Mouse (Mus musculus) midbrain, embryonic 16.5 days (tissue): Measurements from ENCODE around the gene Acot4. TPM values are rescaled to one million over a fixed set of nuclear protein-coding genes. Genes with fewer than 3 reads are reported as not detected.
"Not testable (repeated sequence)": the region's sequence is repeated elsewhere in the genome, so short reads cannot be mapped to it uniquely, and the experiment has no call there.

ENCODE experiments used
- ATAC-seq: fragments of 200-750 bp; cut with Nextera tagmentation; 2 replicates; pipeline ENCODE4 v1.8.0; 2017; ENCODE audit warnings: moderate TSS enrichment
- H3K27ac ChIP-seq: fragments of 300-500 bp; sonication (generic); 2 replicates; pipeline ENCODE4 v1.5.1; 2014; ENCODE audit warnings: mild to moderate bottlenecking, low read length, mixed read lengths
- H3K27me3 ChIP-seq: fragments of 300-500 bp; sonication (generic); 2 replicates; pipeline ENCODE4 v1.6.1; 2014; ENCODE audit warnings: low read depth, low read length, mixed read lengths; ENCODE audit not compliant: control insufficient read depth, insufficient read depth
- H3K36me3 ChIP-seq: fragments of 300-500 bp; sonication (generic); 2 replicates; pipeline ENCODE4 v1.6.1; 2014; ENCODE audit warnings: mild to moderate bottlenecking, low read length, moderate library complexity, mixed read lengths; ENCODE audit not compliant: control insufficient read depth, insufficient read depth
- H3K4me1 ChIP-seq: fragments of 300-500 bp; sonication (generic); 2 replicates; pipeline ENCODE4 v1.6.1; 2014; ENCODE audit warnings: mild to moderate bottlenecking, low read length, mixed read lengths; ENCODE audit not compliant: control insufficient read depth, insufficient read depth
- H3K4me2 ChIP-seq: fragments of 300-500 bp; sonication (generic); 2 replicates; pipeline ENCODE4 v1.6.1; 2014; ENCODE audit warnings: mild to moderate bottlenecking, low read length, mixed read lengths
- H3K4me3 ChIP-seq: fragments of 300-500 bp; sonication (generic); 2 replicates; pipeline ENCODE4 v1.5.1; 2014; ENCODE audit warnings: low read depth, mild to moderate bottlenecking, low read length, moderate library complexity, mixed read lengths
- H3K9ac ChIP-seq: fragments of 300-500 bp; sonication (generic); 2 replicates; pipeline ENCODE4 v1.6.1; 2014; ENCODE audit warnings: low read depth, low read length, mixed read lengths
- H3K9me3 ChIP-seq: fragments of 300-500 bp; sonication (generic); replicated peaks from 2 replicates; pipeline ENCODE4 v1.6.1; 2014; ENCODE audit warnings: mild to moderate bottlenecking, low read length, mixed read lengths; ENCODE audit not compliant: control insufficient read depth, poor library complexity, severe bottlenecking
- WGBS: fragments of 180-500 bp; shearing (Covaris S2); extraction: QIAGEN DNeasy Blood & Tissue Kit; methylation state at CpG from one replicate; pipeline ENCODE4 v1.1.7; 2014; 5-methylcytosine and 5-hydroxymethylcytosine counted together
- polyA plus RNA-seq: library from polyadenylated mRNA; unstranded; fragments of >200 nt; fragmentation: Nextera tagmentation; extraction: Ambion mirVana; gene quantifications from 2 replicates; pipeline ENCODE4 v1.2.1, GENCODE M21; 2015

The Acot4 gene
- polyA plus RNA-seq, 1 experiment from 2014 or later, result 0.59 TPM

GRCm38 (mm10) chr12:84008729-84009128, 29.4 kb upstream of the Acot4 start:
- 42% methylated on average over 8 of the region's 8 CpGs for WGBS
- H3K27ac ChIP-seq, result peak overlapping the region; percentile 14; the same call in 1 of the 2 replicates
- no peak overlapping the region for H3K9ac ChIP-seq

GRCm38 (mm10) chr12:84009171-84009965, 28.8 kb upstream of the Acot4 start, which contains the start of gene Acot1:
Acot1 (plus strand) TSS chr12:84009490.
- peak within 1 kb of the TSS; percentile 50 for H3K9ac ChIP-seq
- peak within 1 kb of the TSS; percentile 56 for H3K27ac ChIP-seq
- not testable (repeated sequence) for H3K36me3 ChIP-seq, H3K27me3 ChIP-seq, H3K9me3 ChIP-seq
- peak within 1 kb of the TSS; percentile 55 for H3K4me2 ChIP-seq
- peaks cover 22% of the 10 kb centered on the region for H3K4me1 ChIP-seq
- peak within 1 kb of the TSS; percentile 45 for H3K4me3 ChIP-seq
- ATAC-seq, result peak; percentile 92
- WGBS, result under 1% methylated on average over 56 of the region's 70 CpGs

More at GRCm38 (mm10) chr12:84008729-84009128, 29.4 kb upstream of the Acot4 start:
- Histone ChIP-seq H3K4me3 (peak overlapping the region; percentile 45), H3K9me3 (no peaks in the 10 kb centered on the region), H3K27me3 (no peaks in the 10 kb centered on the region), H3K4me2 (peak overlapping the region; percentile 55), H3K36me3 (no peaks in the 10 kb centered on the region), H3K4me1 (peaks cover 22% of the 10 kb centered on the region)
- peak; percentile 14; the same call in 1 of the 2 replicates for ATAC-seq

- Histone ChIP-seq H3K36me3 (no peaks in the 10 kb centered on the region), H3K27ac (peak overlapping the region; percentile 43; the same call in 1 of the 2 replicates), H3K4me3 (peak overlapping the region; percentile 45), H3K4me1 (peaks cover 22% of the 10 kb centered on the region), H3K27me3 (no peaks in the 10 kb centered on the region), H3K9ac (no peak overlapping the region), H3K9me3 (no peaks in the 10 kb centered on the region), H3K4me2 (no peak overlapping the region)
- 71% methylated on average over 3 of the region's 3 CpGs for whole genome bisulfite sequencing
- ATAC-seq, result no peak
Observed at GRCm38 (mm10) chr12:84010201-84010600, 28.0 kb upstream of the Acot4 start.

- 13% methylated on average over 12 of the region's 12 CpGs for WGBS
- Histone ChIP-seq H3K4me1 (peaks cover 22% of the 10 kb centered on the region), H3K4me2 (peak overlapping the region; percentile 46), H3K9ac (peak overlapping the region; percentile 48), H3K4me3 (peak overlapping the region; percentile 45), H3K9me3 (no peaks in the 10 kb centered on the region), H3K27me3 (no peaks in the 10 kb centered on the region), H3K36me3 (no peaks in the 10 kb centered on the region), H3K27ac (peak overlapping the region; percentile 78)
- ATAC-seq, result peak; percentile 83
Observed at GRCm38 (mm10) chr12:84011251-84012040, 26.7 kb upstream of the Acot4 start.

- Histone ChIP-seq H3K9me3 (no peaks in the 10 kb centered on the region), H3K4me1 (peaks cover 22% of the 10 kb centered on the region), H3K27me3 (no peaks in the 10 kb centered on the region), H3K4me2 (peak overlapping the region; percentile 46), H3K9ac (no peak overlapping the region), H3K4me3 (no peak overlapping the region), H3K36me3 (no peaks in the 10 kb centered on the region), H3K27ac (no peak overlapping the region)
- no peak for ATAC-seq
- WGBS, result 44% methylated on average over 6 of the region's 6 CpGs
Observed at GRCm38 (mm10) chr12:84013130-84013529, 25.0 kb upstream of the Acot4 start.

- Histone ChIP-seq H3K4me1 (peaks cover 22% of the 10 kb centered on the region), H3K9me3 (no peaks in the 10 kb centered on the region), H3K27me3 (no peaks in the 10 kb centered on the region), H3K4me2 (no peak overlapping the region), H3K36me3 (no peaks in the 10 kb centered on the region), H3K4me3 (no peak overlapping the region), H3K9ac (no peak overlapping the region), H3K27ac (no peak overlapping the region)
- WGBS, result 93% methylated on average over 7 of the region's 7 CpGs
- no peak for ATAC-seq
Observed at GRCm38 (mm10) chr12:84013701-84014100, 24.5 kb upstream of the Acot4 start.

GRCm38 (mm10) chr12:84020528-84020927, 17.7 kb upstream of the Acot4 start:
- ATAC-seq, H3K27ac ChIP-seq, H3K4me3 ChIP-seq, H3K4me1 ChIP-seq, H3K9ac ChIP-seq, H3K27me3 ChIP-seq, H3K9me3 ChIP-seq, H3K36me3 ChIP-seq, H3K4me2 ChIP-seq: not testable (repeated sequence)
- WGBS, result 52% methylated on average over 7 of the region's 7 CpGs

GRCm38 (mm10) chr12:84022266-84022665, 15.9 kb upstream of the Acot4 start:
- H3K27me3 ChIP-seq, H3K36me3 ChIP-seq, H3K9ac ChIP-seq, ATAC-seq, H3K4me3 ChIP-seq, H3K4me2 ChIP-seq, H3K27ac ChIP-seq, H3K4me1 ChIP-seq, H3K9me3 ChIP-seq: not testable (repeated sequence)
- 96% methylated on average over 4 of the region's 4 CpGs for WGBS
